Mouse (Mus musculus): Measurements from ENCODE around the gene Mdc1.

Mdc1 gene

GRCm38 (mm10) chr17:35882924-35883323 is 41.6 kb downstream of the Mdc1 start:
- DNase-seq (ENCODE audit: low read depth, low spot score), result no peak

- DNase-seq (ENCODE audit: low read depth, low spot score), result no peak
These were observed 42.5 kb downstream of the Mdc1 start for GRCm38 (mm10) chr17:35883777-35884176.

GRCm38 (mm10) chr17:35887725-35888124 is 46.4 kb downstream of the Mdc1 start:
- peak; percentile 90 for DNase-seq (ENCODE audit: low read depth, low spot score)

GRCm38 (mm10) chr17:35896781-35897643 is 55.7 kb downstream of the Mdc1 start, which contains the start of gene 2310061I04Rik:
Gene 2310061I04Rik (minus strand): TSS chr17:35897431.
- DNase-seq (ENCODE audit: low read depth, low spot score), result peak; percentile 93

GRCm38 (mm10) chr17:35897644-35898573 is 56.6 kb downstream of the Mdc1 start:
- peak; percentile 83 for DNase-seq (ENCODE audit: low read depth, low spot score)

GRCm38 (mm10) chr17:35900636-35901035 is 59.3 kb downstream of the Mdc1 start:
- DNase-seq (ENCODE audit: low read depth, low spot score), result no peak

- DNase-seq (ENCODE audit: low read depth, low spot score), result no peak
These were observed 62.2 kb downstream of the Mdc1 start for GRCm38 (mm10) chr17:35903343-35903991.

GRCm38 (mm10) chr17:35903992-35904355 is 62.7 kb downstream of the Mdc1 start:
- no peak for DNase-seq (ENCODE audit: low read depth, low spot score)

GRCm38 (mm10) chr17:35905587-35905986 is 64.3 kb downstream of the Mdc1 start:
- DNase-seq (ENCODE audit: low read depth, low spot score), result no peak

- no peak for DNase-seq (ENCODE audit: low read depth, low spot score)
These were observed 66.3 kb downstream of the Mdc1 start for GRCm38 (mm10) chr17:35907609-35908008.
